Mouse (Mus musculus): ENCODE data around the gene Gm20388.
A peak's percentile ranks its signal among the peaks of the same experiment; 100 is the strongest.
"Not testable (repeated sequence)": the region's sequence is repeated elsewhere in the genome, so short reads cannot be mapped to it uniquely, and the experiment has no call there.

Gene Gm20388

DNA sequence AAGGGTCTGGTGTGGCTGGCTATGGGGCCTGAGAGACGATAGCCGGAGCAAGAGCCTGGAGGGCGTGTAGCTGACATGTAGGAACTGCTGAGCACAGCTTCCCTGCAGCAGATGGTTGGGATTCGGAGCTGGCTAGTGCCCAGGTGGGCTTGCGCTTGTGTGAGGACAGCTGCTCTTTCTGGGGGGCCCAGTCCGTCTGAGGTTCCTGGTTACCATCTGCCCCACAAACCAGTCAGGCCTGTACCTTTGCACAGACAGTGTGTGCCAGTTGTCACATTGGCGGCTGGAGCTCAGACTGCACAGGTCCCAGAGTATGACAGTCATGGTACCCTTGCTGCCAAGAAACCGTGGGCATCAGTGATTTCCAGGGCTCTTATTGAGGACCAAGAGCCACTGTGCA lies 2397.2 kb downstream of the Gm20388 start:
- DNase-seq (ENCODE audit: low spot score): no peak

DNA sequence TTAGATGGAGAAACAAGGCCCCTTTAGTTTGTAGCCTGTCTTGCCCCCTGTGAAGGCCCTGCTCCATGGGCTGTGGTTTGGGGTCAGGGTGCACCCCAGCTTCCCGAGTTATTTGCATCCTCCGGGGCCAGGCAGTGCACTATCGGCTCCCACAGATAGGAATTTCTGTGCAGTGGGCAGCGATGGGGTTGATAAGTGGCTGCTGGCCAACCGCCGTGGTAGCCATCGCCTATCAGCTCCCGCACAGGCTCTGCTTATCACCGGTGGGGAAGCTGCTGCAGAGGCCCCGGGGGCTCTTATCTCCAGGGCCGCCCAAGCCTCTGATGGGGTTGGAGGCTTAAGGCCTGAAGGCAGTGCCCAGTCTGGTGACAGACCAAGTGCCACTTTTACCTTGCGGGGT lies 2398.6 kb downstream of the Gm20388 start:
- DNase-seq (ENCODE audit: low spot score): no peak

DNA sequence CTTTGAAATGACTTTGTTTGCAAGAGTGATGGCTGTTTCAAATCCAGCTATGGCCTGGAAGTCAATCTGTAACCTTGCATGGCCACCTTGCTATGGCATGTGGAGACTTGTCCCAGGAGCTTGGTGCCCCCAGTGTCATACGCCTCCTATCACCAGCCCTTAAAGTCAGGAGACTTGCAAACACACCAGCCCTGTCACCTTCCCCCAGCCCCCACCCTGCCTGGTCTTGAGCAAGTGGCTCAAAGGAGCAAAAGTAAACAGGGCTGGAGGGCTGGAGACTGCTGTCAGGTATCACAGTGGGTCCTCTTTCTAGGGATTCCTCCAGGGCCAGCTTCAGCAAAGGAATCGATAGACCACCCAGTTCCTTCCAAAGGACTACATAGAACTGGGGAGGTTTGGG lies 2400.5 kb downstream of the Gm20388 start:
- no peak for DNase-seq (ENCODE audit: low spot score)

DNA sequence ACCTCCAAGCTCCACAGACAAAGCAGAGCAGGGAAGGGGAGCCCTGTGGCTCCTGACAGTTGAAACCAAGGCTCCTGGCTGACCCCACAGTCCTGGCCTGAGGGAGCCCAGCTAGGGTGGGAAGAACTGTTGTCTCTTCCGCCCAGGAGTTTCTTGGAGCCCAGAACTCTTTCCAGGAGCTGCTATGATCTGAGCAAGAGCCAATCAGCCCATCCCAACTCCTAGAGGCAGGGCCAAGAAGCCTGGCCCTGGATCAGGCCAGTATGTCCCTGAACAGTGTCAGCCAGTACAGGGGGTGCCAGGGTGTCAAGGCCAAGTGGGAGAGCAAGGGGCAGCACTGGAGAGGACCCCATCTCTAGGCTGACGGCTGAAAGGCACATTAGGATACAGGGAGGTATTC lies 2401.9 kb downstream of the Gm20388 start:
- no peak for DNase-seq (ENCODE audit: low spot score)

DNA sequence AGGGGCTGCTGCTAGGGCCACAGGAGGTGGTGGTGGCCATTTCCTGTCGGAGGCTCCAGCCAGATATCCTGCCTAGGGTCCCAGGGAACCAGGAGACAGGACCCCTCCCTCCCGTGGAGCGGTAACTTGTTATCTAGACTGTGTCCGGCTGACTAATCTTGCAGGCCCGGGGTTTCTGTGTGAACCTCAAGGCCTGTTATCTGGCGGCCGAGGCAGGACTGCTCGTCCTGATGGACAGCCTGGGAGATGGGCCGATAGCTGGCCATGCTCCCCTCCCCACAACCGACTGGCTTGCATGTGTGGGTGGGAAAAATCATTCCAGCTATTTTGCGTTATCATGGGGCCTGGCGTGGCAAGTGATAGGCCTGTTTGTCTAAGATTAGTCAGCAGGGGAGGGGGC lies 2402.7 kb downstream of the Gm20388 start:
- DNase-seq (ENCODE audit: low spot score): no peak

DNA sequence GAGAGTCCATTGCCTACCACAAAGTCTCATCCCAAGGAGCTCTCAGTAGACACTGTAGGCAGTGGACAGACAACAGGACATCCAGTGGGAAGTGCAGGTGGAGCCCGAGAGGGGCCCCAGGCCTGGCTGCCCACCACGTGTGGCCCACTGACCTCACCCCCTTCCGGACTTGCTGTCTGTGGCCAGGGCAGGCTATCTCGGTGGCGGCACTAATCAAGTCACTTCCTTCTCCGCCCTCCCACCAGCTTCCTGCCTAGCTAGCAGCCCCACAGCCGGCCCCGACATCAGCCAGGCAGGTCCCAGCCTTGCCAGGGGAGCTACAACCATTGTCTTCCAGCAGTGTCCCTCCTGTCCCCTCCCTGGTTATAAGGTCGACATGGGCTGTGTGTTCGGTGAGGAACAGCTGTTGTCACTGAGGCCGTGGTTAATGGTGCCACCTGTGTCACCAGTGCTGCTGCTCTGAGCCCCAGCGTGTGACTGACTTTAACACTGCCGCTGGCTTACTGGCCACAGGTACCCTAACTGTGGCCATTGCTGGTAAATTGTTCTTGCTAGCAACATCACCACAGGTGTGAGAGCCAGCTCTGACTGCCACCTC lies 2404.4 kb downstream of the Gm20388 start:
- no peak for DNase-seq (ENCODE audit: low spot score)

DNA sequence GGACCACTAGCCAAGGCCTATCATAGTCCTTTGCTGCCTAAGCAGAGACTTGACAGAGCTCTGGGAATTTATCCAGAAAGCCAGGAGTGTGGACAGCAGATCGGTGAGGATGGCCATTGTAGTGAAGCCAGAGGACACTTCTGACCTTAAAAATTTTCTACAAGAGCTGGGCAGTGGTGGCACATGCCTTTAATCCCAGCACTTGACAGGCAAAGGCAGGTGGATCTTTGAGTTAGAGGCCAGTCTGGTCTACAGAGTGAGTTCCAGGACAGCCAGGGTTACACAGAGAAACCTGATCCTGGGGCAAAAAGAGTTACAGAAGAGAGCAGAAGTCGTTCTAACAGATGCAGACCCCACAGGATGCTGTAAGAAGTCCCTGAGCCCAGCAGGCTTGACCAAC lies 2405.8 kb downstream of the Gm20388 start:
- no peak for DNase-seq (ENCODE audit: low spot score)

DNA sequence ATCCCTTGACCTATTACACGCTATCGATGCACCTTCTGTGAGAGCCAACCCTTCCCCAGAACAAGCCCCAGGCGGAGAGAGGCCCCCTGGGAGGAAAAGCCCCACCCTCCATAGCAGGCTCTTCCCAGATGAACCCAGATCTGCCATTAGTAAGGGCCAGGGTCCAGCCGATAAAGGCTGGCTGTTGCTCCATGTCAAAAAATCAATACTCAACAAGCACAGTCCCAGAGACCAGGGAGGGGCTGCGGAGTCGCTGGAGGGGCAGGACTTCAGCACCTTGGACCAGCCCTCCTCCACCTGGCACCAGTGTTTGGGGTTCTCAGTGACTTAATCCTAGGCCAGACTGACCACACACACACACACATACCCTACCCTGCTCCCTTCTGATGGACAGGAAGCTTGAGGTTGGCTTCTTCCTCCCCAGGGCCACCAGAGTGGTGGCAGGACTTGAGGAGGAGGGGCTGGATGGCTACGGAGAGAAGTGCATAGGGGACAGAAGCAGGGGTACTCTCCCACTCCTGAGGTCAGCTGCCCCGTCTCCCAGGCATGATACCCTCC lies 2407.4 kb downstream of the Gm20388 start:
- no peak for DNase-seq (ENCODE audit: low spot score)

DNA sequence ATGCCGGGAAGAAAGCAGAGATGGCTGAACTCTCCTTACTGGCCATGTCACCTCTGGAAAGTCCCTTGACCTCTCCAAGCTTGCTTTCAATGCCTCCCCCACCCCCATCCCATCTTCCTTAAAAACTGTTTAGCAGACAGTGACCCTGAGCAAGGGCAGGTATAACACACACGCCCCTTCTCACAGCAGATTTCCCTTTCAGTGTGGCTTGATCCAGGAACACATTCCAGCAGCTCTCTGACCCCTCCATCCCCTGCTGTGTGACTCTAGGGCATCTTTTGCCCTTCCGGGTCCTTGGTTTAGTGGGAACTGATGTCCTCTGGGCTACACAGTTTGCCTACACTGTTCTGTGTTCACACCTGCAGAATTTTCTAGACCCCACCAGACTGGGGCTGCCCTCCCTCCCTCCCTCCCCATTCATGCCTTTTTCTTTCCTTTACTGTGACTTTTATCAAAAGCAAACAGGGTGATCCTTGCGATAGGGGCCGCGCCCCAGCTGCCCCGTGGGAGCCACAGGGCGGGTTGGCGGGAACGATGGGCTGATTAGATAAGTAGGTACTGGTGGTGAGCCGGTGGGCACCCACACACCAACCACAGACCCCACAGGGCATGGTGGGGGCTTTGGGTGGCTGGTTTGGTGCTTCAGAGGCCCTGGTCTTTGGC lies 2408.5 kb downstream of the Gm20388 start:
- no peak for DNase-seq (ENCODE audit: low spot score)

DNA sequence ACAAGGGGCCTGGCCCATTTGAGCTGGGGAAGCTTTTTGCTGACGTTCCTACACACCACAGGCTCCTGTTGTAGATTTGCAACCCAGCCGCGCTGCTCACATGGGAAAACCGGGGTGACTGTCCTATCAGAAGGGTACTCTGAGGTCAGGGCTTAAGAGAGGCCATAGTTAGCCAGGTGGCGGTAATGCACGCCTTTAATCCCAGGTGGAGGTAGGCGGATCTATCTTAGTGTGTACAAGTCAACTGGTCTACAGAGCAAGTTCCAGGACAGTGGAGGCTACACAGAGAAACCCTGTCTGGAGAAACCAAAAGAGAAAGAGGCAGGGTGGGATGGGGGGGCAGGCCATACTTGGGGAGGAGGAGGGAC lies 2409.1 kb downstream of the Gm20388 start:
- no peak for DNase-seq (ENCODE audit: low spot score)

DNA sequence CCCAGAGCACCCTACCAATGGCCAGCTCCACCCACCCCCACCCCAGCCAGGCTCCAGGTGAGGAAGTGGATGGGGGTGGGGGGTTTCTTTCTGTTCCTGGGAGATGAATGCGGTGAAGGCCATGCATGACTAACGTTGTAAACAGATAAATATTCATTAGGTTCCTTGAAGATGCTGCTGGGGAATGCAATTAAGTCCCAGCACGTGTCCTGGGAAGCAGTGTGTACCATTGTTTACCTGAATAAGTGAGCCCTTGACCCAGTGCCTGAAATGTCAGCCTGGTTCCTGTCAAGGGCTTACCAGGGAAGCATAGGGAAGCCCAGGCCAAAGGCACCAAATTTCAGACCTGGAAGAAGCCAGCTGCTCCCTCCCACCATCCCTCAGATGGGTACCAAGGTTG lies 2409.9 kb downstream of the Gm20388 start:
- no peak for DNase-seq (ENCODE audit: low spot score)

DNA sequence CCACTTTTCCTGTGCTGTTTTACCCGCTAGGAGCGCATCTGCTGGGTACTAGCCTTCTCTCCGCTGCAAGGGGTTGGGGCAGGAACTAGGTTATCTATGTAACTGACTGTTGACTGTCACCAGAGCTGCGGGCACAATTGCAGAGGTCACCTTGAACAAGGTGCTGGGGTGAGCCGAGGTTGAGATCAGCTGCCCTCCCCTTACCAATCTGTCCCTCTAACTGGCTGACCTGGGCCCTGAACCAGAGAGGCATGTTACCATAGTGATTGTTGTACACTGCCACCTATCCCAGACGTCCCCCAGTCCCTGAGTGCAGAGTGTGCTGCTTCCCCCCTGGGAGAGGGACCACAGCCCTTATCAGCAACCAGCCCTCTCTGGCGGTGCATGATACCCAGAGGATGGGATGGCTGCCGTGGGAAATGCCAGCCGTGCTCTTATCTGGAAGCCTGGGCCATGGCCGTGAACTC lies 2410.8 kb downstream of the Gm20388 start:
- DNase-seq (ENCODE audit: low spot score): no peak

DNA sequence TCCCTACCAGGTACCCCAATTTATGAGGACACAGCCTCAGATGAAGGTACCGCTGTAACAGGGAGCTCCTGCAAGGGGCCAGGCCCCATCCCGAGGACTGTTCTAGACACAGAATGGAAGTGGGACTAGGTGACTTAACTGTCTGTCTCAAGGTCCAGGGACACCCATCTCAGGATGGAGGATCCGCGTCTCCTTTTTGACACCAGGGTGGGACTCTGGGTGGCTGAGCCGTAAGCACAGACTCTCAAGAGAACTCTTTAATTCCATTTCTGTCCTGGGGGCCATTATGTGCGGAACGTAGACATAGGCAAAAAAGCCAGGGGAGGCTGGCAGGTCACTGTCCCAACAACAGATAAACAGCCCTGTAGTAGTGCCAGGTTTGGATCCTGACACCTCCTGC lies 2411.5 kb downstream of the Gm20388 start:
- no peak for DNase-seq (ENCODE audit: low spot score)

DNA sequence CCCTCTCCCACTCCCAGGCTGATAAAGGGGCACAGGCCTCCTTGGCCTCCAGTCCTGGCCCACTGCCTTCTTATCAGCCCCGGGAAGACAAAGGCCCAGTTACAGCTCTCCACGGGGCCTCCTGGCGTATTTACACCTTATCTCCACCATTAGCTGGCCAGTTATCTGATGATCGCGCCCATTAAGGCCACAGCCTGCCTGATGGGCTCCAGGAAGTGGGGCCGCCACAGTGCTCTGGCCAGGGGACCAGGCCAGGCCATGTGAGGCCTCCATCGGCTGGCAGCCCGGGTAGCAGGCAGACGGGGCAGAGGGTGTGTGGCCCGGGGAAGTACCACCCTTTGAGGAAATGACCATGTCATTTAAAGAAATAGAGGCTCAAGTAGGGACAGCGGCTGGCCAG lies 2412.2 kb downstream of the Gm20388 start:
- no peak for DNase-seq (ENCODE audit: low spot score)

DNA sequence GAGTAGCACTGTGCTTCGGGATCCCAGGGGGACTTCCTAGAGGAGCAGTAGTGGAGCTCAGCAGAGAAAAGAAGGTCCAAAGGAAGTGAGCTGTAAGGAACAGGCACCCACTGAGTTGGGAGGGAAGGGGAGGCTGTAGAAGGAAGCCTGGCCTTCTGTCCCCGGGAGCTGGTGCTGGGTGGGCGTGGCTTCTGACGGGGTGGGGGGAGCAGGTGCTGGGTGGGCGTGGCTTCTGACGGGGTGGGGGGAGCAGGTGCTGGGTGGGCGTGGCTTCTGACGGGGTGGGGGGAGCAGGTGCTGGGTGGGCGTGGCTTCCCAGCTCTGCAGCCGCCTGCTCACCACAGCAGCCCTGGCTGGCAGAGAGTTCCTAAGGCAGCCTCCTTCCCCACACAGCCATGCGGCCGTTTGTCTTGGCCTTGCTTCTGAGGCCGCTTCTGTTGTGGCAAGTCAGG lies 2413.3 kb downstream of the Gm20388 start:
- DNase-seq (ENCODE audit: low spot score): not testable (repeated sequence)

DNA sequence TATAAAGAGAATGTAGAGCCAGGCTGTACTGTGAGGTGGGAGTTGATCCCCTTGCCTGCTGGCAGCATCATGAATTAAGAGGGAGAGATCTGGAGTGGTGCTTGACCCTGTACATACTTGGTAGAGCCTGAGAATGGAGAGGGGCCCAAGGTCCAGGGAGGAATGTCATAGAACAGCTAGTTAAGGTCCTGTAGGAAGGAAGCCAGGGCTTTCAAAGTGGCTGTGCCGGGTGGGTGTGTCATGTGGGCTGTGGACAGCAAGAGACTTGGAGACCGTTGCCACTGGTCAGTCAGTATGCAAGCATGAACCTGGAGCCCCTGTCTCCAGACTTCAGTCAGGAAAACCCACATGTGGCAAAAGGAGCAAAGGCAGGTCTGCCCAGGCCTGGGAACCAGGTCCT lies 2414.6 kb downstream of the Gm20388 start:
- no peak for DNase-seq (ENCODE audit: low spot score)

DNA sequence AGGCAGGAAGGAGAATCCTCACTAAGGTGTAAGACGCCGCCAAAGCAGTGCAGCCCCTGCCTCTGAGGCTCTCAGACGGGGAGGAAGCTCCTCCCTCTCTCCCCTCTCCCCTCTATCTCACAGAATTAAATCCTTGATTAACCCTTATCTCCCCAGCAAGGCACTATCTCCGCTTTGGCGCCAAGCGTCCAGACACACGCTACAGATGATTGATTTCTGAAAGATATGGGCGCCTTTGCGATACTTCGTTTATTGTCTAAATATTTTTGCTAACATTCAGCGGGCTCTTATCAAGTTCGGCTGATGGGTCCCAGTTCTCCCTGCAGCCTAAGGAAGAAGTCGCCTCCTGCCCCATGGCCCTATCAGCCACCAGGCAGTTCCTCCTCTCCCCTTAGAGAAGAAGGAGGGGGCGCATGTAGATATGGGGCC lies 2415.5 kb downstream of the Gm20388 start:
- DNase-seq (ENCODE audit: low spot score): no peak

DNA sequence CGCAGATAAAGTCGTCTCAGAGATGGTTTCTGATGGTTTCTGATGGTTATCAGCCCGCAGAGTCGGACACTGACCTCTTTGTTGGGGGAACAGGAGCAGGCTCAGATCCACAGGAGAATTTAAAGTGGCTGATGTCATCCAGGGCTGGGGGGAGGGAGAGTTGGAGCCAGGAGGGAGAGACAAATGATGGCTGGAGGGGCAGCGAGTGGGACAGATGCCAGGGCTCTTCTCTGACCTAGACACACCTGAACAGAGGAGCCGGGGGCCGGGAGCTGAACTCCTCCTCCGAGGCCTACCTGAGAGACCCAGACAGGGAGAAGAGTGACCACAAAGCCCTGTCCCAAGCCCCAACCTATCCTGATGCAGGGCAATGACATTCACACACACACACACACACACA lies 2418.4 kb downstream of the Gm20388 start:
- no peak for DNase-seq (ENCODE audit: low spot score)

DNA sequence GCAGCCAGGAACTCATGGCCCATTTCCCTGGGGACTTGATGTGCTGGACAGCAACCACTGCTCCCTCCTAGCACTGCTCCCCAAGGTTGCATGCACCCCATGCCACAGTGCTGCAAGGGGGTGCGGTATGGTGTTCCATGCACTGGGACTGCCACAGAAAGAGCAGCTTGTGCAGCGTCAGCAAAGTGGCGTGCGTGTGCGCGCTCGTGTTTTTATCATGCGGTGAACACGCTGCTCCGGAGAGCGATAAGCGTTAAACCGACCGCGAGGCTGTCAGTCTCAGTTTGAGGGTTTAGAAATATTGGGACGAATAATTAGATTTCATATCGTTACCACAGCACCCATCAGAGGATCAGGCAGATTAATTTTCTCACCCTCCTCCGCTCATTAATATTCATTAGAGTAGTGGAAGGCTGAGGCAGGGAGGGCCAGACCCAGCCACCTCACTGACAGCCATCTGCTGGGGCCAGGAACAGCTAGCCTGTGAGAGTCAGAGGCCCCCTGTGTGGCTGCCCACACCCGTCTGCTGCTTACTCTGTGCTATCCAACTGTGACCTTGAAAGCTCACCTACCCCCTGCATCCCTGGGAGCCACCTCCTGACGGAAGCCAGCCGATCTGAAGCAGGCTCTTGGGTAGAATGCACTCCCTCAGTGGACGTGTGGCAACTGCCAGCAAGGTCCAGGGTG lies 2419.1 kb downstream of the Gm20388 start:
- DNase-seq (ENCODE audit: low spot score): no peak

DNA sequence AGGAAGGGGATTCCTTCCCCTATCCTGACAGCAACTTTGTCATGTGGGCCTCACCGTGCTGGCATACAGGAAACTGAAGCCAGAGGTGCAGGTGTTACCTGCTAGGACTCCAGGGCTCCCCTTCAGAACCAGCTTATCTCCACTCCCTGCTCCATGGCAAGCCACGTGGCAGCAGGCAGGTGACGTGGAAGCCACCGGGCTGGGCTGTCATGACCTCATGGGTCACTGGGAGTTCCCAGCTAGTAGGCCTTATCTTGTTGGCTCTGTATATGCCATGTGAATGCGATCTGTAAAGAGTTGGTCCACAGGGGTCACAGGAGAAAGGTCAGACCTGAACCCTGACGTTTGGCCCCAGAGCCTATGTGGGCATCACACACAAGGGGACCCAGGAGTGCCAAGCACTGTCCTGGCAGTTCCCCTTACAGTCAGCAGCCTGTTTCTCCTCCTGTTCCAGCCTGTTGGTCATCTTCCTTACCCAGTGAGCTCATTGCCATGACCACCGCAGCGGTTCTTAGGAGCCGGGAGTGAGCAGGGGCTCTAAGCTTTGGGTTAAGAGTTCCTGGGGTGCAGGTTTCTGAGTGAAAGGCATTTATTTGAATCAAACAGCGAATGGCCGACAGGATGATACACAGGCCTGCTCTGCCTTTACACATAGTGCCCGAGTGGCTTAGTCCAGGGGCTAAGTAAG lies 2419.9 kb downstream of the Gm20388 start:
- DNase-seq (ENCODE audit: low spot score): no peak

DNA sequence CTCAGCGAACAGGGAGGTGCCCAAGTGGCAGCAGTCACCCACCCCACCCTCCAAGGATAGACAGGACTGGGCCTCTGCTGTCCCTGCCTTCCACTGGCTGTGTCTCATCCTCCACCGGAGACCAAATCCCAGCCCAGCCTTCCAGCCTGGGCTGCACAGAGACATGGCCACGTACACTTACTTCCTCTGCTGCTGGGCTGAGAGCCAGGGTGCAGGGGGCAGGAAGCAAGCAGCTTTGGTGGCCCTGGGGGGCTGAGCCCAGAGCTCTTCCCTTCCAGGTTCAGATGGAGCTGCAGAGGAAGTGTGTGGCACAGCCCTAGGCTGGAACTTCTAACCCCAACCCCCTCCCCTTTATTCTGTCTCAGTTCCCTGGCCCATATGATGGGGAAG lies 2420.5 kb downstream of the Gm20388 start:
- no peak for DNase-seq (ENCODE audit: low spot score)

DNA sequence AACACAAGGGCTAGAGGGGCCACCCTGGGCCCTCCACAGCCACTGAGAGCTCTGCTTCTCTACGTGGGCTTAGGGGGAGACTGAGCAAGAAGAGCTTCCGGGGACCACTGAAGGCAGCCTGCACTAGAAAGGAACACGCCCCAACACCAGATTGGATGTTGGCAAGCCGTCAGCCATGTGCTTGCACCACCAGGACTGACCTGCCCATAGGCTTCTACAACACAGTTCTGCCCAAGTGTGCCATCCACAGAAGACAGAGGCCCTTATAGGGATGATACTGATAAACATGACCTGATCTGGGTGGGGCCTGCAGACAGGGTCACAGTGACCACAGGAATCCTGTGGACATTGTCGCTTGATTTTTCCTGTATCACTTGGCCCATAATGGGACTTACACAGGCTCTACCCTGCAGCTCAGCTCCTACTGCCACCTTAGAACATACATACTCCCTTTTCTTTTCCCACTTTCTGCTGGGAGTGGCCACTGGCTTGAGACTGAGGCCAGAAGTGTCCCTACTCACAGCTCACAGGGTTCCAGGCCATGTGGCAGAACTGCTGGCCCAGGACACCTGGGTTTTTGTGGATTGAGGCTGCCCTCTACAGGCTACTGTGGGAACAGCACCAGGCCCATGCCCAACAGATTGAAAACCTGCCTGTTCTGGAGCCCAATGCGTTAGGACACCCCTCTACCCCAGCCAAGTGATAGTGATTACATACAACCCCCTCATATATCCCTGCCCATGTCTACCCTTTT lies 2422.3 kb downstream of the Gm20388 start:
- peak; percentile 83 for DNase-seq (ENCODE audit: low spot score)
